Mouse (Mus musculus): ENCODE measurements at regions not wholly inside any gene's neighbourhood (a gene's known extent, or its start where the extent isn't known, plus 50 kb on each side); places are given as distances from the start of the nearest gene placed in this dataset.
A peak's percentile ranks its signal among the peaks of the same experiment; 100 is the strongest.

DNA sequence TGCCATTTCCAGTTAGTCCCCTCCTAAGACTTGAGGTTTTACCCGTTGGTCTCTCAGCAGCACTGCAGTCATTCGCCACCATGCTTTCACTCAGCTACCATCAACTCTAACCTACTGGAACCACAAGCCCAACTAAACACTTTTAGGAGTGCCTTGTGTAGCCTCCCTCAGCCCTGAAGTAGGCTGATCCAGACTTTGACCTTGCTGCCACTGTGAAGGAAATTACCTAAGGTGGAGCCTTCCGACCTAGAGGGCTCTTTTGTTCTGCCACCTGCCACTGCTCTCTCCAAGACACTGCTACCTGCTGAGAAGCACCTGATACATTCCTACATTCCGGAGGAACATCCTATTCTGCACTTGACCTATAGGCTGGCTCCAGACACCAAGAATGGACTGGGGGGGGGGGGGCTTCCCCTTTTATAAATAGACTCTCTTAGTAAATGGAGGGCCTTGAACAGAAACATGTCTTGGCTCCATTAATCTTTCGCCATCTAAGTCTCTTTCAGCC is 93.5 kb upstream of the Otud4 start:
- no peaks in the 10 kb centered on the region for H3K27me3 ChIP-seq (ENCODE audit: control insufficient read depth, insufficient read depth, low read length)
- H3K4me3 ChIP-seq (ENCODE audit: low read depth, low read length): no peak overlapping the region
- H3K4me1 ChIP-seq (ENCODE audit: control insufficient read depth, insufficient read depth, low read length): no peaks in the 10 kb centered on the region
- ATAC-seq (replicated peaks; ENCODE audit: insufficient number of reproducible peaks, low FRiP score, low TSS enrichment, low read depth): no peak
- no peaks in the 10 kb centered on the region for H3K9me3 ChIP-seq (replicated peaks; ENCODE audit: control insufficient read depth, low read length)
- DNase-seq (ENCODE audit: low spot score): no peak
- no peak overlapping the region for H3K4me2 ChIP-seq (ENCODE audit: low read depth, low read length)
- H3K36me3 ChIP-seq (replicated peaks; ENCODE audit: control insufficient read depth, insufficient read depth, low read depth, low read length): no peaks in the 10 kb centered on the region
- no peak overlapping the region for H3K9ac ChIP-seq (replicated peaks; ENCODE audit: low read length)
- no peak overlapping the region for H3K27ac ChIP-seq (replicated peaks; ENCODE audit: low read depth, low read length)
- WGBS: 82% methylated on average over 5 of the region's 5 CpGs

GRCm38 (mm10) chr8:79542461-79542860 is 97.0 kb upstream of the Otud4 start:
- Histone ChIP-seq H3K36me3 (replicated peaks; ENCODE audit: control insufficient read depth, insufficient read depth, low read depth, low read length) (no peaks in the 10 kb centered on the region), H3K9ac (replicated peaks; ENCODE audit: low read length) (no peak overlapping the region), H3K4me3 (ENCODE audit: low read depth, low read length) (no peak overlapping the region), H3K4me1 (ENCODE audit: control insufficient read depth, insufficient read depth, low read length) (no peaks in the 10 kb centered on the region), H3K9me3 (replicated peaks; ENCODE audit: control insufficient read depth, low read length) (no peaks in the 10 kb centered on the region), H3K4me2 (ENCODE audit: low read depth, low read length) (no peak overlapping the region), H3K27ac (replicated peaks; ENCODE audit: low read depth, low read length) (no peak overlapping the region), H3K27me3 (ENCODE audit: control insufficient read depth, insufficient read depth, low read length) (no peaks in the 10 kb centered on the region)
- 75% methylated on average over 2 of the region's 2 CpGs for WGBS
- DNase-seq (ENCODE audit: low spot score) (no peak), ATAC-seq (replicated peaks; ENCODE audit: insufficient number of reproducible peaks, low FRiP score, low TSS enrichment, low read depth) (no peak)

DNA sequence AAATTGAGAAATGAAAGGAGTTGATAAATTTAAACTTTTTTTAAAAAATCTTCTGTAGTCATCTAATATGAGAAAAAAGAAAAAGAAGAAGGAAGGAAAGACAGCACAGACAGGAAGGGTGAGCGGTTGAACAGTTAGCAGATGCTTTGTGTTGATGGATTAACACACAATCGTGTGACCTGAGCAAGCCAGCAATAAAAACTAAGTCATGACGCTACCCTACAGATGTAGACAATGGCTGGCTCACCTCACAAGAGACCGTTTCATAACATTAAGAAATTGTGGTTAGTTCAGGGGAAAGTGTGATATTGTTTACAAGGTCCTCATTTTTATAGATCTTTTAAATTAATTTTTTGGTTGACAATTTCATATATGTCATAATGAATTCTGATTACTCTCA is 99.4 kb upstream of the Otud4 start:
- WGBS: 92% methylated on average over 4 of the region's 4 CpGs
- no peak for ATAC-seq (replicated peaks; ENCODE audit: insufficient number of reproducible peaks, low FRiP score, low TSS enrichment, low read depth)
- no peaks in the 10 kb centered on the region for H3K36me3 ChIP-seq (replicated peaks; ENCODE audit: control insufficient read depth, insufficient read depth, low read depth, low read length)
- H3K9me3 ChIP-seq (replicated peaks; ENCODE audit: control insufficient read depth, low read length): no peaks in the 10 kb centered on the region
- H3K27ac ChIP-seq (replicated peaks; ENCODE audit: low read depth, low read length): no peak overlapping the region
- H3K4me3 ChIP-seq (ENCODE audit: low read depth, low read length): no peak overlapping the region
- no peaks in the 10 kb centered on the region for H3K27me3 ChIP-seq (ENCODE audit: control insufficient read depth, insufficient read depth, low read length)
- no peak for DNase-seq (ENCODE audit: low spot score)
- H3K4me2 ChIP-seq (ENCODE audit: low read depth, low read length): no peak overlapping the region
- H3K9ac ChIP-seq (replicated peaks; ENCODE audit: low read length): no peak overlapping the region
- H3K4me1 ChIP-seq (ENCODE audit: control insufficient read depth, insufficient read depth, low read length): no peaks in the 10 kb centered on the region

DNA sequence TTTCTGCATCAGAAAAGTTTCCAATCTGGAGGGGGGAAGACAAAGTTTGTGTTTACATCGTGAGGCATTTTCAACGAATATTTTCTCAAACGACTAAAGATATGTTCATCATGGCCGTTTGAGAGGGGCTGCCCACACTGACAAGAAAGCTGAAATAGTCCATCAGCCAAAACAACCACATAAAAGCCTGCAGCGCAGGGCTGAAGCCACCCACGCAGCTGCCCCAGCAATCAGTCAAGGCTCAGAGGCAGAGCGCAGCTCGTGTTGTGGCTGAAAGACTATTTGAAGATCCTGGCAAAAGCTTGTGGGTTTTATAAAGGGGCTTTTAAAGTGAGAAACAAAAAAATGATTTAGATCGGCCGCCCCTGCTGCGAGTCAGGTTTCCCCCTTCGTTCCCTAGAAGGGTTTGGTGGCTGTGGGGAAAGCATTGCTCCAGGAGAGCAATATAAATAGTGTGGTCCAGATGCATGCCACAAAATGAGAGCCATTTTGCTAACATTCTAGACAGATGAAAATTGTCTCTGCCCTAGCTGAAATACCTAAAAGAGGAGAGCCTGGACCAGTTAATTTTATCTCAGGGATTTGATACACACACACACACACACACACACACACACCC is 105.0 kb upstream of the Otud4 start:
- Histone ChIP-seq H3K4me2 (ENCODE audit: low read depth, low read length) (no peak overlapping the region), H3K9me3 (replicated peaks; ENCODE audit: control insufficient read depth, low read length) (no peaks in the 10 kb centered on the region), H3K9ac (replicated peaks; ENCODE audit: low read length) (no peak overlapping the region), H3K36me3 (replicated peaks; ENCODE audit: control insufficient read depth, insufficient read depth, low read depth, low read length) (no peaks in the 10 kb centered on the region), H3K27me3 (ENCODE audit: control insufficient read depth, insufficient read depth, low read length) (no peaks in the 10 kb centered on the region), H3K4me3 (ENCODE audit: low read depth, low read length) (no peak overlapping the region), H3K4me1 (ENCODE audit: control insufficient read depth, insufficient read depth, low read length) (no peaks in the 10 kb centered on the region), H3K27ac (replicated peaks; ENCODE audit: low read depth, low read length) (no peak overlapping the region)
- DNase-seq (ENCODE audit: low spot score) (no peak), ATAC-seq (replicated peaks; ENCODE audit: insufficient number of reproducible peaks, low FRiP score, low TSS enrichment, low read depth) (no peak)
- WGBS: 78% methylated on average over 12 of the region's 12 CpGs

- DNase-seq (ENCODE audit: low spot score): peak; percentile 21
- 36% methylated on average over 4 of the region's 4 CpGs for WGBS
- ATAC-seq (replicated peaks; ENCODE audit: insufficient number of reproducible peaks, low FRiP score, low TSS enrichment, low read depth): no peak
Observed at GRCm38 (mm10) chr8:79529556-79529955, 109.9 kb upstream of the Otud4 start.

DNA sequence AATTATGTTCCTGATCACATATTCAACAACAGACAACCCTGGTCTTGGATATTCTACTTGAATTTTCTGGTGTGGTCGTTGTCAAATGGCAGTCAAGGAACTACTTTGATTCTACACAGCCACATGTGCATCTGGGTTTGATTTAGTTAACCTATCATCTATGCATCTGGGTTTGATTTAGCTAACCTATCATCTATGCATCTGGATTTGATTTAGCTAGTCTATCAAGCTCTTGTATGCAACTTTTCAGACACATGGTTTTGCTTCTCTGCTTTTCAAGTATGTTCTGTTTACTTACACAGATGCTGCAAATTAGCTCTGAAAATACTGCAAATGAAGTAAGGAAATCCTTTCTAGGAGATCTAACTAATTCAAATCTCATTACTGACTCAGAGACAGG is 117.4 kb upstream of the Otud4 start:
- Histone ChIP-seq H3K9ac (replicated peaks; ENCODE audit: low read length) (no peak overlapping the region), H3K4me3 (ENCODE audit: low read depth, low read length) (no peak overlapping the region), H3K9me3 (replicated peaks; ENCODE audit: control insufficient read depth, low read length) (no peaks in the 10 kb centered on the region), H3K4me2 (ENCODE audit: low read depth, low read length) (no peak overlapping the region), H3K27me3 (ENCODE audit: control insufficient read depth, insufficient read depth, low read length) (no peaks in the 10 kb centered on the region), H3K27ac (replicated peaks; ENCODE audit: low read depth, low read length) (no peak overlapping the region), H3K36me3 (replicated peaks; ENCODE audit: control insufficient read depth, insufficient read depth, low read depth, low read length) (no peaks in the 10 kb centered on the region), H3K4me1 (ENCODE audit: control insufficient read depth, insufficient read depth, low read length) (no peaks in the 10 kb centered on the region)
- ATAC-seq (replicated peaks; ENCODE audit: insufficient number of reproducible peaks, low FRiP score, low TSS enrichment, low read depth): 0 out of 2 replicates have a peak, but pooled peaks have one; percentile 18
- 25% methylated on average over 1 of the region's 1 CpGs for WGBS
- peak; percentile 96 for DNase-seq (ENCODE audit: low spot score)

More at GRCm38 (mm10) chr8:79529556-79529955, 109.9 kb upstream of the Otud4 start:
- Histone ChIP-seq H3K4me1 (ENCODE audit: control insufficient read depth, insufficient read depth, low read length) (no peaks in the 10 kb centered on the region), H3K27me3 (ENCODE audit: control insufficient read depth, insufficient read depth, low read length) (no peaks in the 10 kb centered on the region), H3K27ac (replicated peaks; ENCODE audit: low read depth, low read length) (no peak overlapping the region), H3K36me3 (replicated peaks; ENCODE audit: control insufficient read depth, insufficient read depth, low read depth, low read length) (no peaks in the 10 kb centered on the region), H3K4me3 (ENCODE audit: low read depth, low read length) (no peak overlapping the region), H3K9ac (replicated peaks; ENCODE audit: low read length) (no peak overlapping the region), H3K9me3 (replicated peaks; ENCODE audit: control insufficient read depth, low read length) (no peaks in the 10 kb centered on the region), H3K4me2 (ENCODE audit: low read depth, low read length) (no peak overlapping the region)

- WGBS: 70% methylated on average over 4 of the region's 4 CpGs
- no peak for ATAC-seq (replicated peaks; ENCODE audit: insufficient number of reproducible peaks, low FRiP score, low TSS enrichment, low read depth)
- no peak for DNase-seq (ENCODE audit: low spot score)
Observed at GRCm38 (mm10) chr8:79518966-79519365, 119.6 kb upstream of the Smad1 start.

DNA sequence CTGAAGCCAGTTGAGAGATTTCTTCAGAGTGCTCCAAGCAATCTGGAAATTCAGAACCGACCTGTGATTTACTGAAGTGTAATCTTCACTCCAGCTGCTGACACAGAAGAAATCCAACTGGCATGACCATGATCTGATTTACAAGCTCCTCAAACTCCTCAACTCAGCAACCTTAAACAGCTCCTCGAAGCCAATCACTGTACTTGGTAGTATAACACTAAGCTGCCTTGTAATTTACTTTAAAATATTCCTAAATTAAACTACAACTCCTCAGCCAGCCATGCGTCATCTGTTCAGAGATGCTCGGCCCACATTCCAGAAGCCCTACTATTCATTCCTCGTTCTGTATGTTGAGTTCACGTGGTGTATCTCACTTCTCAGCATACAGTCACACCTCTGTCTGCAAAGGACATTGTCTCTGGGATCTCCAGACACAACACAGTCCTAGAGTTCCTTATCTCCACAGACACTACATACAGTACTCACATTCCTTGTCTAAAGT is 116.0 kb upstream of the Smad1 start:
- Histone ChIP-seq H3K4me1 (ENCODE audit: control insufficient read depth, insufficient read depth, low read length) (no peaks in the 10 kb centered on the region), H3K4me2 (ENCODE audit: low read depth, low read length) (no peak overlapping the region), H3K9me3 (replicated peaks; ENCODE audit: control insufficient read depth, low read length) (no peaks in the 10 kb centered on the region), H3K27me3 (ENCODE audit: control insufficient read depth, insufficient read depth, low read length) (no peaks in the 10 kb centered on the region), H3K27ac (replicated peaks; ENCODE audit: low read depth, low read length) (no peak overlapping the region), H3K36me3 (replicated peaks; ENCODE audit: control insufficient read depth, insufficient read depth, low read depth, low read length) (no peaks in the 10 kb centered on the region), H3K9ac (replicated peaks; ENCODE audit: low read length) (no peak overlapping the region), H3K4me3 (ENCODE audit: low read depth, low read length) (no peak overlapping the region)
- ATAC-seq (replicated peaks; ENCODE audit: insufficient number of reproducible peaks, low FRiP score, low TSS enrichment, low read depth) (no peak), DNase-seq (ENCODE audit: low spot score) (no peak)
- 82% methylated on average over 6 of the region's 6 CpGs for WGBS

More at GRCm38 (mm10) chr8:79518966-79519365, 119.6 kb upstream of the Smad1 start:
- no peaks in the 10 kb centered on the region for H3K27me3 ChIP-seq (ENCODE audit: control insufficient read depth, insufficient read depth, low read length)
- H3K9me3 ChIP-seq (replicated peaks; ENCODE audit: control insufficient read depth, low read length): no peaks in the 10 kb centered on the region
- H3K27ac ChIP-seq (replicated peaks; ENCODE audit: low read depth, low read length): no peak overlapping the region
- no peak overlapping the region for H3K4me2 ChIP-seq (ENCODE audit: low read depth, low read length)
- no peak overlapping the region for H3K4me3 ChIP-seq (ENCODE audit: low read depth, low read length)
- no peak overlapping the region for H3K9ac ChIP-seq (replicated peaks; ENCODE audit: low read length)
- H3K36me3 ChIP-seq (replicated peaks; ENCODE audit: control insufficient read depth, insufficient read depth, low read depth, low read length): no peaks in the 10 kb centered on the region
- H3K4me1 ChIP-seq (ENCODE audit: control insufficient read depth, insufficient read depth, low read length): no peaks in the 10 kb centered on the region
